Mouse (Mus musculus): ENCODE measurements at regions not wholly inside any gene's neighbourhood (a gene's known extent, or its start where the extent isn't known, plus 50 kb on each side); places are given as distances from the start of the nearest gene placed in this dataset.

GRCm38 (mm10) chr14:97045321-97045720 lies 526.4 kb upstream of the Klhl1 start:
- H3K4me2 ChIP-seq (ENCODE audit: low read depth, low read length, poor library complexity, severe bottlenecking) = no peak overlapping the region
- H3K9me3 ChIP-seq (ENCODE audit: low read length) = no peaks in the 10 kb centered on the region
- H3K4me1 ChIP-seq (ENCODE audit: insufficient read depth, low read length) = no peaks in the 10 kb centered on the region
- H3K4me3 ChIP-seq (ENCODE audit: low read depth, low read length) = no peak overlapping the region
- H3K27ac ChIP-seq (ENCODE audit: low read depth, low read length) = no peak overlapping the region
- no peak overlapping the region for H3K9ac ChIP-seq (replicated peaks; ENCODE audit: low read length, poor library complexity, severe bottlenecking)
- peak; percentile 78 for TF ChIP-seq CTCF (IDR thresholded peaks at IDR 0.05)
- no peaks in the 10 kb centered on the region for H3K27me3 ChIP-seq (ENCODE audit: insufficient read depth, low read length)
- no peak; the same call in 1 of the 2 replicates for ATAC-seq (ENCODE audit: low FRiP score)
- peak; percentile 60 for DNase-seq (ENCODE audit: low spot score)
- no peaks in the 10 kb centered on the region for H3K36me3 ChIP-seq (ENCODE audit: insufficient read depth, low read length)

DNA sequence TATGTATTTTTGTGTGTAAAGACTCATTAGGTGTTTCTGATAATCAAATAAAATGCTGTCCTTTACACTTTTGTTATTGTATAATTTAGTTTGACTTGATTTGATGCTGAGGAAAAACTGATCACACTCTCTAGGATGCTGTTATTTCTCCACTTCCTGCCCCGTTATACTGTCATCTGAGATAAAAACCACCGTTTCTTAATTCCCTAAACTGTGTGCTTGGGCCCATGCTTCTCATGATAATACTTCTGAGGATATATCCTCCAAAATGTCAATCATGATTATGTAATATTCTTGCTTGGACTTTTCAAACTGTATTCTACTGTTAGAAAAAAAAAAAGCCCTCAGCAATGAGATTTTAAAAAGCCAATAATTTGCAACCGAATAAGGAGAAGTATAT lies 520.9 kb upstream of the Klhl1 start:
- TF ChIP-seq CTCF (IDR thresholded peaks at IDR 0.05) = no peak
- Histone ChIP-seq H3K9ac (replicated peaks; ENCODE audit: low read length, poor library complexity, severe bottlenecking) (no peak overlapping the region), H3K36me3 (ENCODE audit: insufficient read depth, low read length) (no peaks in the 10 kb centered on the region), H3K9me3 (ENCODE audit: low read length) (no peaks in the 10 kb centered on the region), H3K27me3 (ENCODE audit: insufficient read depth, low read length) (no peaks in the 10 kb centered on the region), H3K4me1 (ENCODE audit: insufficient read depth, low read length) (no peaks in the 10 kb centered on the region), H3K4me3 (ENCODE audit: low read depth, low read length) (no peak overlapping the region), H3K27ac (ENCODE audit: low read depth, low read length) (no peak overlapping the region), H3K4me2 (ENCODE audit: low read depth, low read length, poor library complexity, severe bottlenecking) (no peak overlapping the region)
- no peak for ATAC-seq (ENCODE audit: low FRiP score)
- WGBS = 82% methylated on average over 3 of the region's 3 CpGs
- DNase-seq (ENCODE audit: low spot score) = no peak

DNA sequence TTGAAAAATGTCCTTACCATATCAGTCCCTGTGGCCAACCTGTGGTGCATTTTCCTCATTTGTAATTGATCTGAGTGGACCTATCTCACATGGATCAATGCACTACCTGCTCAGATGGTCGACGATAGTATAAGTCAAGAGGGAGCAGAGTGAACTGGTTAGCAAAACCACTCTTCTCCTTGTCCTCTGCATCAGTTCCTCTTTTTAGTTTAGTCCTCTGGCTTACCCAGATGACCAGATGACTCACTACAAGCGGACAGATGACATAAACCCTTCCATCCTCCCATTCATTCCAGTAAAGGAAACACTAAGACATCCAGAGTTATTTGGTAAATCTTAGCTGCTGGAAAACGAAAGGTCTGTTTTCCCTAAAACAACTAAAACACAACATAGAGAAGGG lies 509.6 kb upstream of the Klhl1 start:
- 86% methylated on average over 4 of the region's 4 CpGs for WGBS
- no peaks in the 10 kb centered on the region for H3K36me3 ChIP-seq (ENCODE audit: insufficient read depth, low read length)
- no peaks in the 10 kb centered on the region for H3K27me3 ChIP-seq (ENCODE audit: insufficient read depth, low read length)
- H3K4me2 ChIP-seq (ENCODE audit: low read depth, low read length, poor library complexity, severe bottlenecking) = no peak overlapping the region
- no peak overlapping the region for H3K27ac ChIP-seq (ENCODE audit: low read depth, low read length)
- no peaks in the 10 kb centered on the region for H3K9me3 ChIP-seq (ENCODE audit: low read length)
- H3K4me3 ChIP-seq (ENCODE audit: low read depth, low read length) = no peak overlapping the region
- DNase-seq (ENCODE audit: low spot score) (no peak), ATAC-seq (ENCODE audit: low FRiP score) (no peak)
- TF ChIP-seq CTCF (IDR thresholded peaks at IDR 0.05) = no peak
- H3K9ac ChIP-seq (replicated peaks; ENCODE audit: low read length, poor library complexity, severe bottlenecking) = no peak overlapping the region
- H3K4me1 ChIP-seq (ENCODE audit: insufficient read depth, low read length) = no peaks in the 10 kb centered on the region

DNA sequence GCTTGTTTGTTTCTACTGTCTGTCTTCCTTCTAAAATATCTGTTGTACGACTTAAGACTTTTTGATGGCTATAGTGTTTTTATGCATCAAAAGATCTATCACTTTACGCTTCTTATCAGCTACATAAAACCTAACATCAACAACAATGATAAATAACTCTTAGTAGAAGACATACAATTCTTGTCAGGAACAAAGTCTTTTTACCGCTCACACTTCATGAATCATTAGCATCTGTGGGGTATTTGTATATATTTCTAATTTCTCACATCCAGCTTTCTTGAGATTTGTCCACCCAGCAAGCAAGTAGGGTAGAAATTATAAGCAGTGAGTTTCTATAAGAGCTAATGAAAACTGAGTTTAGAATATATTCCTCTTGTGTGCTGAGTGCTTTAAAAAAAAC lies 487.4 kb upstream of the Klhl1 start:
- Histone ChIP-seq H3K4me3 (ENCODE audit: low read depth, low read length) (no peak overlapping the region), H3K4me1 (ENCODE audit: insufficient read depth, low read length) (no peaks in the 10 kb centered on the region), H3K27ac (ENCODE audit: low read depth, low read length) (no peak overlapping the region), H3K36me3 (ENCODE audit: insufficient read depth, low read length) (no peaks in the 10 kb centered on the region), H3K9me3 (ENCODE audit: low read length) (no peaks in the 10 kb centered on the region), H3K9ac (replicated peaks; ENCODE audit: low read length, poor library complexity, severe bottlenecking) (no peak overlapping the region), H3K4me2 (ENCODE audit: low read depth, low read length, poor library complexity, severe bottlenecking) (no peak overlapping the region), H3K27me3 (ENCODE audit: insufficient read depth, low read length) (no peaks in the 10 kb centered on the region)
- 94% methylated on average over 3 of the region's 3 CpGs for WGBS
- DNase-seq (ENCODE audit: low spot score) (no peak), ATAC-seq (ENCODE audit: low FRiP score) (no peak)
- no peak for TF ChIP-seq CTCF (IDR thresholded peaks at IDR 0.05)

GRCm38 (mm10) chr14:96995081-96995480 lies 476.2 kb upstream of the Klhl1 start:
- WGBS = 17% methylated on average over 3 of the region's 3 CpGs
- H3K27ac ChIP-seq (ENCODE audit: low read depth, low read length) = no peak overlapping the region
- no peaks in the 10 kb centered on the region for H3K36me3 ChIP-seq (ENCODE audit: insufficient read depth, low read length)
- H3K27me3 ChIP-seq (ENCODE audit: insufficient read depth, low read length) = no peaks in the 10 kb centered on the region
- no peaks in the 10 kb centered on the region for H3K4me1 ChIP-seq (ENCODE audit: insufficient read depth, low read length)
- peak; percentile 1 for DNase-seq (ENCODE audit: low spot score)
- no peak for TF ChIP-seq CTCF (IDR thresholded peaks at IDR 0.05)
- no peak overlapping the region for H3K4me2 ChIP-seq (ENCODE audit: low read depth, low read length, poor library complexity, severe bottlenecking)
- H3K4me3 ChIP-seq (ENCODE audit: low read depth, low read length) = no peak overlapping the region
- H3K9me3 ChIP-seq (ENCODE audit: low read length) = no peaks in the 10 kb centered on the region
- ATAC-seq (ENCODE audit: low FRiP score) = no peak
- H3K9ac ChIP-seq (replicated peaks; ENCODE audit: low read length, poor library complexity, severe bottlenecking) = no peak overlapping the region

DNA sequence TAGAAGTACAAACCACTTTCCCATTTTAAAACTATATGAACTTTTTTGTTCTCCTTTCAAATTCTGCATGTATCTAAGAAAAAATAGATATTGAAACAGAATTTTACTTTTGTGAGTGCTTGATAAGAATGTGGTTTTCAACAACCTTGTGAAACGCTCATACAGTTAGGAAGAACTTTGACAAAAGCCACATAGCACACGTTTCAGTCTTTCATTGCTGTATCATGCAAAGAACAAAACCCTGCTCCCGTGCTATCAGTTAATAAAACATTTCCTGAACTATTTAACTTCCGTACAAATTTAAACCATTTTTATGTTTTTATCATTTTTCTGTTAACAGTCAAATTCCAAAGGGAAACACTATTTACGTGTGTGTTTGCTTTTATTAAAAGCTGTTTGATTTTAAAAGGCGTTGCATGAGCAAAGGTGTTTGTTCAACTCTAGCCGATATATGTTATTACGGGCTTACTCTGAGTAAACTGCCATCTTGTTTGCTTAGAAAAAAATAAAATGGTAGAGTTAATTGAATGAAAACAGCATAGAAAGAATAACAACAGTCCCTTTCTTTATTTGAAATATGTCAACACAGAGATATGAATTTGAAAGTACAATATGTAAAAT lies 471.8 kb upstream of the Klhl1 start:
- DNase-seq (ENCODE audit: low spot score) = no peak
- WGBS = 80% methylated on average over 8 of the region's 8 CpGs
- no peak overlapping the region for H3K4me2 ChIP-seq (ENCODE audit: low read depth, low read length, poor library complexity, severe bottlenecking)
- no peaks in the 10 kb centered on the region for H3K36me3 ChIP-seq (ENCODE audit: insufficient read depth, low read length)
- no peak overlapping the region for H3K27ac ChIP-seq (ENCODE audit: low read depth, low read length)
- no peak for TF ChIP-seq CTCF (IDR thresholded peaks at IDR 0.05)
- no peaks in the 10 kb centered on the region for H3K27me3 ChIP-seq (ENCODE audit: insufficient read depth, low read length)
- no peaks in the 10 kb centered on the region for H3K4me1 ChIP-seq (ENCODE audit: insufficient read depth, low read length)
- H3K4me3 ChIP-seq (ENCODE audit: low read depth, low read length) = no peak overlapping the region
- no peaks in the 10 kb centered on the region for H3K9me3 ChIP-seq (ENCODE audit: low read length)
- ATAC-seq (ENCODE audit: low FRiP score) = no peak
- H3K9ac ChIP-seq (replicated peaks; ENCODE audit: low read length, poor library complexity, severe bottlenecking) = no peak overlapping the region
